In the genomic region with DNA sequence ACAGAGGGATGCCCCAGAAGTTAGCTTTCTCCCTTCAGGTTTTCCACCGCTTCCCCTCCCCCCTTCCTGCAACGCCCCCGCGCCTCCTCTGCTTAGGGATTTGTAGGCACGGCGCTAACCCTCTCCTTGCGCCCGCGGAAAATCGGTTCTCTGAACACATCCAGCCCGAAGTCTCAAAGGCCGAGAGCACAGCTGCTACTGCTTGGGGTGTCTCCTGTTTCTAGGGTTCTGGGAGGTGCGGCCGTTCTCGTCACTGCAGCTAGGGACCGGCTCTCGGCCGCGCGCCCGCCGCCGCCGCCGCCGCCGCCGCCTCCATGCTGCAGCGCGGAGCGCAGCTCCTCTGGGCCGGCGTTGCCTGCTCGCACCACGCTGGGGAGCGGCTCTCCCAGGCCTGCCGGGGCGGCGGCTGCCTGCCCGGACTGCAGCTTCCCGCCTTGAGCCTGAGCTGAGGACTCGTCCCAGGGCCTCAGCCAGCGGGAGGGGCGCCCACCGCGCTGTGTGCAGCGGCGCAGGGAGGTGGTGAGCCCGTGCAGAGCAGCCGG, we compare ENCODE assay signal across 8 mouse cellular contexts. TPM values are rescaled to one million over a fixed set of nuclear protein-coding genes. Genes with fewer than 3 reads are reported as not detected.
DNase-seq lines count a peak whose midpoint lies in the region; TF ChIP-seq lines count a peak whose summit lies in the region.

A gene (plus strand): TSS at position 322 of the 542 bp plus-strand sequence.

- no peaks in the 10 kb centered on the region; the same call in 1 of the 2 replicates for H3K27me3 ChIP-seq in cerebellum, adult 2 months (ENCODE audit: control insufficient read depth, insufficient read depth, low read length)

- H3K4me3 ChIP-seq in cerebellum, adult 2 months (replicated peaks; ENCODE audit: insufficient read depth, low read depth, low read length), result peak within 1 kb of the TSS; percentile 86

- WGBS in cerebellum, adult 2 months, result under 1% methylated on average over 49 of the region's 50 CpGs

- DNase-seq in gastrocnemius, postnatal 4 days (ENCODE audit: low spot score in 2 of 2), result peak; percentile 29 to 53
- no peak for DNase-seq in gastrocnemius, adult 8-10 months (ENCODE audit: low spot score in 2 of 2)
- peak; percentile 65 to 69 for DNase-seq in cerebellum, adult 2 months
- peak in 1 of 2 experiments; percentile 72 for DNase-seq in frontal cortex, adult 2 months (ENCODE audit: extremely low spot score in 1 of 2, low spot score in 1 of 2)
- peak; percentile 2 for DNase-seq in kidney, adult 9 months
- DNase-seq in liver, result peak; percentile 44
- DNase-seq in ovary, postnatal 14 days (ENCODE audit: low spot score), result peak; percentile 43
- no peak for DNase-seq in T-cell, adult 2 months (ENCODE audit: low spot score)

- H3K4me1 ChIP-seq in cerebellum, adult 2 months (ENCODE audit: control insufficient read depth, insufficient read depth, low read length), result peaks cover 3% of the 10 kb centered on the region; the same call in 1 of the 2 replicates

- TF ChIP-seq CTCF in cerebellum, adult 2 months (IDR thresholded peaks at IDR 0.05; ENCODE audit: borderline replicate concordance, insufficient read depth, low read depth, low read length), result no peak

- no peak within 1 kb of the TSS for H3K27ac ChIP-seq in cerebellum, adult 2 months (ENCODE audit: insufficient read depth, low read length)

- no peak for TF ChIP-seq POLR2A in cerebellum, adult 2 months (IDR thresholded peaks at IDR 0.05; ENCODE audit: borderline replicate concordance, insufficient read depth, low read length)

RNA-seq across cellular contexts. Expression of the gene that starts here (rescaled TPM):
- under 1 TPM; 0.21 to 0.25 TPM for total RNA-seq in gastrocnemius, postnatal 4 days (2021)
- under 1 TPM; 0.07 to 0.52 (median 0.13) TPM for total RNA-seq in gastrocnemius, adult 8-10 months (2022)
- polyA plus RNA-seq in cerebellum, adult 2 months (2012; rRNA removed), result 19.9 and 24.4 TPM in 2 replicates
- polyA plus RNA-seq in frontal cortex, adult 2 months (2012; rRNA removed), result 38.2 and 39.1 TPM in 2 replicates

Comparison
In these comparisons a context has a peak if more than half of its experiments do, and no peak if none do; other contexts are left out.
1. Peak in DNase-seq in gastrocnemius, postnatal 4 days; RNA of the gene not detected or under 1 TPM.
2. DNase-seq: peak in cerebellum, adult 2 months (2 of 2), kidney, adult 9 months (single experiment), liver (single experiment) and ovary, postnatal 14 days (single experiment); none in gastrocnemius, adult 8-10 months (0 of 2) and T-cell, adult 2 months (single experiment).